ENCODE assay signal across 27 mouse cellular contexts in genomic region chr19:47985606-47986213, GRCm38 (mm10). TPM values are rescaled to one million over a fixed set of nuclear protein-coding genes. Genes with fewer than 3 reads are reported as not detected.
"Had no signal": no experiment of that assay in that cellular context is flagged by ENCODE, and none has a peak within 500 bp of the region (broad histone marks: within the 10 kb centered on the region; RNA-seq: fewer than 3 reads in every experiment).

No protein-coding gene starts in this region.

- H3K4me3 ChIP-seq: gastrocnemius, adult 2 months; heart, adult 2 months; heart, embryonic 12.5 days; hindbrain, embryonic 10.5 days; hindbrain, embryonic 12.5 days; intestine, embryonic 15.5 days; layer of hippocampus, adult 2 months; left cerebral cortex, adult 2 months; limb, embryonic 10.5 days; limb, embryonic 12.5 days; liver, embryonic 13.5 days had no signal

- H3K9me3 ChIP-seq: heart, embryonic 12.5 days; hindbrain, embryonic 10.5 days; hindbrain, embryonic 12.5 days; intestine, embryonic 15.5 days; limb, embryonic 10.5 days; limb, embryonic 12.5 days; liver, embryonic 13.5 days had no signal

- DNase-seq: gastrocnemius, adult 2 months; gastrocnemius, postnatal 10 days; gastrocnemius, postnatal 25 days; heart, adult 2 months; heart, postnatal 10 days; heart, postnatal 4 days; kidney, adult 18-20 months; kidney, adult 8-10 months; kidney, postnatal 10 days; kidney, postnatal 25 days; kidney, postnatal 4 days; liver; liver, embryonic 13.5 days had no signal

- H3K27me3 ChIP-seq: hindbrain, embryonic 12.5 days; intestine, embryonic 15.5 days had no signal

- H3K9ac ChIP-seq: heart, embryonic 12.5 days; hindbrain, embryonic 12.5 days; hindbrain, embryonic 14.5 days; intestine, embryonic 15.5 days; limb, embryonic 12.5 days; liver, embryonic 13.5 days had no signal

- H3K36me3 ChIP-seq: heart, embryonic 12.5 days; hindbrain, embryonic 10.5 days; hindbrain, embryonic 12.5 days; intestine, embryonic 15.5 days; limb, embryonic 10.5 days; limb, embryonic 12.5 days; liver, embryonic 13.5 days had no signal

- H3K27ac ChIP-seq: gastrocnemius, adult 2 months; heart, adult 2 months; hindbrain, embryonic 10.5 days; hindbrain, embryonic 12.5 days; hindbrain, embryonic 14.5 days; intestine, embryonic 15.5 days; layer of hippocampus, adult 2 months; left cerebral cortex, adult 2 months; limb, embryonic 10.5 days; limb, embryonic 12.5 days; liver, embryonic 13.5 days had no signal

- H3K4me1 ChIP-seq: heart, embryonic 12.5 days; intestine, embryonic 15.5 days; liver, embryonic 13.5 days had no signal

RNA-seq across cellular contexts. Expression of gene Cfap58, which starts 48.2 kb away (rescaled TPM):
- total RNA-seq: gastrocnemius, adult 2 months; gastrocnemius, postnatal 10 days; gastrocnemius, postnatal 25 days; gastrocnemius, postnatal 4 days; granulocyte monocyte progenitor cell, adult 5-6 weeks had no signal
- polyA plus RNA-seq: heart, embryonic 12.5 days; inflammation-experienced regulatory T-cells, adult 6 months; intestine, embryonic 15.5 days; intestine, postnatal 0 days; kidney, embryonic 14.5 days; limb, embryonic 10.5 days; liver, embryonic 13.5 days had no signal
